Mouse (Mus musculus): Measurements from ENCODE around the gene Crtc1. TPM values are rescaled to one million over a fixed set of nuclear protein-coding genes. Genes with fewer than 3 reads are reported as not detected.

Crtc1 gene
- polyA plus RNA-seq (2011; ENCODE audit: insufficient read depth, insufficient read length, low read depth, missing spikeins) = 7.7 and 9.6 TPM in 2 replicates

DNA sequence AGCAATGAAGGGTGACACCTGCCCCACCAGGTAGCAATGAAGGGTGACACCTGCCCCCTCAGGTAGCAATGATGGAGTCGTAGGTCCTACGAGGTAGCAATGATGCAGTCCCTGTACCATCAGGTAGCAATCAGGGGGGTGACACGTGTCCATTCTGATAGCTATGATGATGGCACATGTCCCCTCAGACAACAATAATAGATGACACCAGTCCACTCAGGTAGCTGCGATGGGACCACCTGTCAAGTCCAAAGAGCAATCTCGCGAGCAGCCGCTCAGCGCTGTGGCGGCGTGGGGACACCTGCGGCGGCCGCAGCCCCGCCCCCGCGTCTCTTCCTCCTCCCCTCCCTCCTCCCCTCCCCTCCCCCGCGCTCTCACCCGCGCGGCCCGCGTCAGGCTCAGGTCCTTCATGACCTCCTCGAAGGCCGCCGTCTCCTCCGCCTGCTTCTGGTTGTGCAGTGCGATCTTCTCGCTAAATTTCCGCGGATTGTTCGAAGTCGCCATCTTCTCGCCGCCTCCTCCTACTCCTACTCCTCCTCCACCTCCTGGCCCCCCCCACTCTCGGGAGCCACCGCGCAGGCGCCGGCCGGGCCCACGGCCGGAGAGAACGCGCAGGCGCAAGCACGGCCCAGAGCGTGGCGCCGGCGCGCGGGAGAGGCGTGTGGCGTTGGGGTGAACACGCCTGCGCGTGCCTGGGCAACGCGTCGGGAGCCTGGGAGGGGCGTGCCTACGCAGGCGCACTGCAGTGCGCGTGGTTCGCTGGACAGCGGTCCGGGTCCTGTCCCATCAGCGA is at the start of gene Crtc1:
TSS of gene Crtc1 (minus strand) at position 525 of the 793 bp plus-strand sequence.
- TF ChIP-seq POLR2A (IDR thresholded peaks at IDR 0.05; ENCODE audit: insufficient read depth, low read length) = peak; percentile 37
- no peak for TF ChIP-seq EP300 (IDR thresholded peaks at IDR 0.05; ENCODE audit: insufficient read depth, low read depth, low read length)
- H3K36me3 ChIP-seq (ENCODE audit: control insufficient read depth, insufficient read depth, low read length, poor library complexity, severe bottlenecking) = no peaks in the 10 kb centered on the region
- H3K9me3 ChIP-seq (replicated peaks; ENCODE audit: control insufficient read depth, insufficient read depth, low read length, poor library complexity, severe bottlenecking) = no peaks in the 10 kb centered on the region
- no peak within 1 kb of the TSS for H3K27ac ChIP-seq (ENCODE audit: insufficient read depth, low read length)
- no peaks in the 10 kb centered on the region for H3K4me1 ChIP-seq (ENCODE audit: control insufficient read depth, insufficient read depth, low read length)
- H3K27me3 ChIP-seq (ENCODE audit: control insufficient read depth, insufficient read depth, low read length, poor library complexity, severe bottlenecking) = no peaks in the 10 kb centered on the region
- peak within 1 kb of the TSS; percentile 78 for H3K4me3 ChIP-seq (ENCODE audit: low read depth, low read length)
- peak within 1 kb of the TSS; percentile 68 for H3K9ac ChIP-seq (ENCODE audit: low read depth, poor library complexity, severe bottlenecking)

DNA sequence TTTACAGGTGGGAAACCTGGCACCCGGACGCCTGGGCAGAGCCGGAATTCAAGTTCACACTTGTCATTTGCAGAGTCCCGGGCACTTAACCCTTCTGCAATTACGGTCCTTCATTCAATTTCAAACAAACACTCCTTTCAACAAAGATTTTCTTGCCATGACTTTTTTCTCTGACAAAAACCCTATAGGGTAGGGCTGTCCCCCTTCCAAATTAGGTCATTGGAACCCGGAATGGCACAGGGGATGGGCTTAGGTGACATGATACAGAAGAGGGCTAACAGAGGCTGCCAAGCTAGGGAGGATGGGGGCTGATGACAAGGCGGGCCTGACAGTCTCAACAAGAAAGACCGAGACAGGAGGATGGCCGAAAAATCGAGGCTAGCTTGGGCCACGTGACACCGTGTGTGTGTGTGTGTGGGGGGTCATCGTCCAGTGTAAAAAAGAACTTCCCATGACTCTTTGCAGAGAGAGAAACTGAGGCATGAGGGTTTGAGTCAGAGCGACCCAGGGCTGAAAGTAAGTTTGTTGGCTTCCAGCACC is 49.6 kb upstream of the Crtc1 start:
- no peaks in the 10 kb centered on the region for H3K9me3 ChIP-seq (replicated peaks; ENCODE audit: control insufficient read depth, insufficient read depth, low read length, poor library complexity, severe bottlenecking)
- peaks cover 37% of the 10 kb centered on the region for H3K27me3 ChIP-seq (ENCODE audit: control insufficient read depth, insufficient read depth, low read length, poor library complexity, severe bottlenecking)
- no peak overlapping the region for H3K27ac ChIP-seq (ENCODE audit: insufficient read depth, low read length)
- peak overlapping the region; percentile 53 for H3K4me3 ChIP-seq (ENCODE audit: low read depth, low read length)
- TF ChIP-seq POLR2A (IDR thresholded peaks at IDR 0.05; ENCODE audit: insufficient read depth, low read length) (no peak), CTCF (IDR thresholded peaks at IDR 0.05; ENCODE audit: low read depth, low read length) (no peak), EP300 (IDR thresholded peaks at IDR 0.05; ENCODE audit: insufficient read depth, low read depth, low read length) (no peak)
- H3K9ac ChIP-seq (ENCODE audit: low read depth, poor library complexity, severe bottlenecking) = peak overlapping the region; percentile 43
- peaks cover 2% of the 10 kb centered on the region for H3K4me1 ChIP-seq (ENCODE audit: control insufficient read depth, insufficient read depth, low read length)
- no peaks in the 10 kb centered on the region for H3K36me3 ChIP-seq (ENCODE audit: control insufficient read depth, insufficient read depth, low read length, poor library complexity, severe bottlenecking)

DNA sequence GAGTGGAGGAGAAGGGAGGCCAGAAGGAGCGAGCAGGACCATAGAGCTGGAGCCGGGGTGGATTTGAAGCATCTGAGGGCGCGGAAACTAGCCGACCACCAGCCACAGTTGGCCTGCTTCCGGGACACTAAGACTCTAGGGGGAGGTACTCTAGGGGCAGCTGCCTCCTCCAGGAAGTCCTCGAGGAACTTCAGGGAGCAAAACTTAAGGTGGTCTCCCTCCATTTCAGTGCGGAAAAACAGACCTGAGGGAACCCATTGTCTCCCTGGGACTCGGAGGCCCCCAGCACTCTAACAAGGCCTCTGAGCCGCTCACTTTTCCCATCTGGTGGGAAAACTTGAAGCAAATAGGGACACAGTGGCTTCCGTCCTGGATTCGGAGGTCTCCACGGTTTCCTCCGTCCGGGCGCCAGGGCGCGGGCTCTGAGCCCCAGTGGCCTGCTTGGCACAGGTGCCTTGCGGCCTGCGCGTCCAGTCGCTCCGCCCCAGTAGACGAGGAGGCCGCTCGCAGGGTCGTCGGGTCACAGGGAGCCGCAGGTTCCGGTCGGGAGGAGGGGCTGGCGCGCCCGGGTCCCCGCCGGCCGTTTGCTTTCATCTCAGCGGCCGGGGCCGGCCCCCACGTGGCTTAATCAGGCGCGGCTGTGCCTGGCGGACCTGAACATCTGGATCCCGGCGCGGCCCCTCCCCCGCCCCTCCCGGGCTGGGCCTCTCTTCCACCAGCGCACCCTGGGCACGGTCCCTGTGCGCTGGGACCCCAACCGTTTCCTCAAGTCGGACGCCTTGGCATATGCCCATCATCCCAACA is 48.8 kb upstream of the Crtc1 start:
- Histone ChIP-seq H3K4me3 (ENCODE audit: low read depth, low read length) (peak overlapping the region; percentile 53), H3K36me3 (ENCODE audit: control insufficient read depth, insufficient read depth, low read length, poor library complexity, severe bottlenecking) (no peaks in the 10 kb centered on the region), H3K4me1 (ENCODE audit: control insufficient read depth, insufficient read depth, low read length) (peaks cover 2% of the 10 kb centered on the region), H3K9me3 (replicated peaks; ENCODE audit: control insufficient read depth, insufficient read depth, low read length, poor library complexity, severe bottlenecking) (no peaks in the 10 kb centered on the region), H3K27me3 (ENCODE audit: control insufficient read depth, insufficient read depth, low read length, poor library complexity, severe bottlenecking) (peaks cover 29% of the 10 kb centered on the region), H3K27ac (ENCODE audit: insufficient read depth, low read length) (no peak overlapping the region), H3K9ac (ENCODE audit: low read depth, poor library complexity, severe bottlenecking) (peak overlapping the region; percentile 43)
- no peak for TF ChIP-seq CTCF (IDR thresholded peaks at IDR 0.05; ENCODE audit: low read depth, low read length)
- TF ChIP-seq POLR2A (IDR thresholded peaks at IDR 0.05; ENCODE audit: insufficient read depth, low read length) = no peak
- TF ChIP-seq EP300 (IDR thresholded peaks at IDR 0.05; ENCODE audit: insufficient read depth, low read depth, low read length) = 0 out of 2 replicates have a peak, but pooled peaks have one; percentile 8

DNA sequence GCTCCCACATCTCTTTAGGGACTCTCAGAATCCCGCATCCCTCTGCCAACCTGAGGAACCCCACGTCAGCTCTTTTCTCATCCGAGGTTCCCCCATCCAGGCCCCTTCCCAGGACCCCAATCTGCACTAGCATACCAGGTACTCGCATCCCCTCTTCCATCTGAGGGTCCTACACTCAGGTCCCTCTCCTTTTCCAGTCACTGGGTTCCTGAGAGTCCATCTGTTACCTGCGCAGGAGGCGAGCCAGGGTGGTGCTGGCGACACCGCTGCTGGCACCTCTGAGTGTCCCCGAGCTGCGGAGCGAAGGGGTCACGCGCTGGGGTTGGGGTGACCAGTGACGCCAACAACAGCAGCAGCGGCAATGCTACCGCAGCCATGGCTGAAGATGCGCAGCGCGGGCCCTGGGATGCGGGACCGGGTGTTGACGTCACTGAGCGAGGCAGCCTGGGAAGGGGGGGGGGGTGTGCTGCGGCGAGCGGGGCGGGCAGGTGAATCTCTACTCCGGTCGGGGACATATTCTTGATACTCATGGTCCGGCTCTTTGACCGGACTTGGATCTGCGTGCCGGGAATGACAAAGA is 47.7 kb upstream of the Crtc1 start, which contains the start of gene Tmem59l:
TSS of gene Tmem59l (minus strand) at position 418 of the 580 bp plus-strand sequence.
- no peak for TF ChIP-seq EP300 (IDR thresholded peaks at IDR 0.05; ENCODE audit: insufficient read depth, low read depth, low read length)
- no peak for TF ChIP-seq POLR2A (IDR thresholded peaks at IDR 0.05; ENCODE audit: insufficient read depth, low read length)
- no peak for TF ChIP-seq CTCF (IDR thresholded peaks at IDR 0.05; ENCODE audit: low read depth, low read length)
- peaks cover 17% of the 10 kb centered on the region for H3K27me3 ChIP-seq (ENCODE audit: control insufficient read depth, insufficient read depth, low read length, poor library complexity, severe bottlenecking)
- H3K4me1 ChIP-seq (ENCODE audit: control insufficient read depth, insufficient read depth, low read length) = peaks cover 2% of the 10 kb centered on the region
- peak within 1 kb of the TSS; percentile 43 for H3K9ac ChIP-seq (ENCODE audit: low read depth, poor library complexity, severe bottlenecking)
- H3K9me3 ChIP-seq (replicated peaks; ENCODE audit: control insufficient read depth, insufficient read depth, low read length, poor library complexity, severe bottlenecking) = no peaks in the 10 kb centered on the region
- H3K27ac ChIP-seq (ENCODE audit: insufficient read depth, low read length) = no peak within 1 kb of the TSS
- H3K36me3 ChIP-seq (ENCODE audit: control insufficient read depth, insufficient read depth, low read length, poor library complexity, severe bottlenecking) = no peaks in the 10 kb centered on the region
- peak within 1 kb of the TSS; percentile 59 for H3K4me3 ChIP-seq (ENCODE audit: low read depth, low read length)

DNA sequence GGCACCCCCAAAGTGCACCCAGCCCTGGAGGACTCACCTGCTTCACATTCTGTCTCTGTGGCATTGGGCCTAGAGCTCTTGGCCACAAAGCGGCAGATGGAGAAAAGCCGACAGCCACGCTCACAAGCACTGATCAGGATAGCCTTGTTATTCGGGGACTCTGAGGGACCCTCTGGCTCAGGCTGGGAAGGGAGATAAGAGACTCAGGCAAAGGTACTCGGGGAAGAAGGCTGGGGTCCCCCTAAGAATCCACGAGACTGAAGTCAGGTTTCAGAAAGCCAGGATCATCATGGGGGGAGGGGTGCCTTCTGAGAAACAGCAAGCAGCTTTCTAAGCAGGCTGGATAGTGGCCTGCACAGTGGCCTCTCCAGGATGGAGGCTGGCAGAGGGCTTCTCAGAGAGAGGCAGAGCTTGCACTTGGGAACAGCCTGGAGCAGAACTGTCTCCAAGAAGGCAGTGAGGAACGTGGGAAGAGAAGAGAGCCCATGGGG is 46.9 kb upstream of the Crtc1 start:
- Histone ChIP-seq H3K9me3 (replicated peaks; ENCODE audit: control insufficient read depth, insufficient read depth, low read length, poor library complexity, severe bottlenecking) (no peaks in the 10 kb centered on the region), H3K9ac (ENCODE audit: low read depth, poor library complexity, severe bottlenecking) (no peak overlapping the region), H3K4me1 (ENCODE audit: control insufficient read depth, insufficient read depth, low read length) (peaks cover 2% of the 10 kb centered on the region), H3K36me3 (ENCODE audit: control insufficient read depth, insufficient read depth, low read length, poor library complexity, severe bottlenecking) (no peaks in the 10 kb centered on the region), H3K27ac (ENCODE audit: insufficient read depth, low read length) (no peak overlapping the region), H3K27me3 (ENCODE audit: control insufficient read depth, insufficient read depth, low read length, poor library complexity, severe bottlenecking) (peaks cover 11% of the 10 kb centered on the region), H3K4me3 (ENCODE audit: low read depth, low read length) (no peak overlapping the region)
- TF ChIP-seq EP300 (IDR thresholded peaks at IDR 0.05; ENCODE audit: insufficient read depth, low read depth, low read length) (no peak), POLR2A (IDR thresholded peaks at IDR 0.05; ENCODE audit: insufficient read depth, low read length) (no peak), CTCF (IDR thresholded peaks at IDR 0.05; ENCODE audit: low read depth, low read length) (no peak)

Data from ES-Bruce4 (cell line).